Mouse (Mus musculus) E14TG2a.4 (cell line): ENCODE measurements at regions not wholly inside any gene's neighbourhood (a gene's known extent, or its start where the extent isn't known, plus 50 kb on each side); places are given as distances from the start of the nearest gene placed in this dataset.

Source experiments
- CTCF ChIP-seq: conservative IDR thresholded peaks from 2 replicates; pipeline ENCODE4 v1.5.1; 2014; ENCODE audit warnings: low read length
- POU5F1 ChIP-seq: IDR thresholded peaks from 2 replicates; pipeline ENCODE4 v1.6.1; 2014; ENCODE audit warnings: low read length, borderline replicate concordance

GRCm38 (mm10) chr2:172623707-172624106 is 74.3 kb downstream of the Tfap2c start:
- TF ChIP-seq CTCF (no peak), POU5F1 (no peak)
